In genomic region chr15:99453153-99453900, GRCm38 (mm10) we compare ENCODE assay signal across 23 mouse cellular contexts. TPM values are rescaled to one million over a fixed set of nuclear protein-coding genes. Genes with fewer than 3 reads are reported as not detected.
DNase-seq lines count a peak whose midpoint lies in the region; ATAC-seq and TF ChIP-seq lines count a peak whose summit lies in the region.
"Had no signal": no experiment of that assay in that cellular context is flagged by ENCODE, and none has a peak within 500 bp of the region (broad histone marks: within the 10 kb centered on the region; RNA-seq: fewer than 3 reads in every experiment).

No protein-coding gene starts in this region.

- 0 out of 2 replicates have a peak overlapping the region, but pooled peaks have one; percentile 13 for H3K27ac ChIP-seq in hindbrain, embryonic 10.5 days
- no peak overlapping the region for H3K27ac ChIP-seq in hindbrain, embryonic 16.5 days (ENCODE audit: low read depth, low read length)
- no peak overlapping the region; the same call in 1 of the 2 replicates for H3K27ac ChIP-seq in neural tube, embryonic 12.5 days
- H3K27ac ChIP-seq in neural tube, embryonic 15.5 days (replicated peaks) = no peak overlapping the region
- no peak overlapping the region for H3K27ac ChIP-seq in stomach, postnatal 0 days (replicated peaks)
- H3K27ac ChIP-seq: embryonic facial prominence, embryonic 15.5 days; heart, embryonic 10.5 days; layer of hippocampus, adult 2 months; midbrain, embryonic 15.5 days had no signal

- 74% methylated on average over 11 of the region's 11 CpGs for WGBS in hindbrain, embryonic 10.5 days
- WGBS in hindbrain, embryonic 16.5 days = 71% methylated on average over 11 of the region's 11 CpGs
- 79% methylated on average over 11 of the region's 11 CpGs for WGBS in neural tube, embryonic 12.5 days
- 71% methylated on average over 11 of the region's 11 CpGs for WGBS in neural tube, embryonic 15.5 days
- 76% methylated on average over 11 of the region's 11 CpGs for WGBS in stomach, postnatal 0 days

- TF ChIP-seq CTCF in stomach, postnatal 0 days (IDR thresholded peaks at IDR 0.05; ENCODE audit: low read depth) = no peak

- H3K4me2 ChIP-seq in hindbrain, embryonic 16.5 days (ENCODE audit: low read length) = no peak overlapping the region
- H3K4me2 ChIP-seq in neural tube, embryonic 12.5 days (replicated peaks) = 0 out of 2 replicates have a peak overlapping the region, but pooled peaks have one; percentile 2
- H3K4me2 ChIP-seq in neural tube, embryonic 15.5 days = no peak overlapping the region
- H3K4me2 ChIP-seq in stomach, postnatal 0 days (replicated peaks; ENCODE audit: low read depth) = no peak overlapping the region
- H3K4me2 ChIP-seq: embryonic facial prominence, embryonic 15.5 days; liver, embryonic 11.5 days; lung, embryonic 14.5 days; midbrain, embryonic 15.5 days had no signal

- no peak overlapping the region for H3K9ac ChIP-seq in hindbrain, embryonic 16.5 days (ENCODE audit: low read depth, low read length)
- H3K9ac ChIP-seq in neural tube, embryonic 12.5 days = no peak overlapping the region
- no peak overlapping the region for H3K9ac ChIP-seq in neural tube, embryonic 15.5 days (replicated peaks)
- H3K9ac ChIP-seq in stomach, postnatal 0 days (ENCODE audit: low read length) = no peak overlapping the region
- H3K9ac ChIP-seq: embryonic facial prominence, embryonic 15.5 days; lung, embryonic 14.5 days; midbrain, embryonic 15.5 days had no signal

- peaks cover 68% of the 10 kb centered on the region for H3K36me3 ChIP-seq in hindbrain, embryonic 10.5 days
- no peaks in the 10 kb centered on the region for H3K36me3 ChIP-seq in hindbrain, embryonic 16.5 days (ENCODE audit: control insufficient read depth, insufficient read depth, low read length)
- H3K36me3 ChIP-seq in neural tube, embryonic 12.5 days = peaks cover 7% of the 10 kb centered on the region; the same call in 1 of the 2 replicates
- peaks cover 8% of the 10 kb centered on the region for H3K36me3 ChIP-seq in neural tube, embryonic 15.5 days
- H3K36me3 ChIP-seq in stomach, postnatal 0 days (ENCODE audit: control insufficient read depth, insufficient read depth, low read length) = no peaks in the 10 kb centered on the region
- H3K36me3 ChIP-seq: midbrain, embryonic 15.5 days had no signal

- ATAC-seq in hindbrain, embryonic 16.5 days = no peak
- ATAC-seq in neural tube, embryonic 12.5 days (ENCODE audit: low FRiP score, low read depth) = no peak
- no peak for ATAC-seq in neural tube, embryonic 15.5 days (ENCODE audit: low FRiP score)
- no peak for ATAC-seq in stomach, postnatal 0 days (ENCODE audit: low FRiP score, low TSS enrichment)
- ATAC-seq: forebrain, embryonic 16.5 days; midbrain, embryonic 15.5 days had no signal

- no peak overlapping the region for H3K4me3 ChIP-seq in hindbrain, embryonic 10.5 days
- H3K4me3 ChIP-seq in hindbrain, embryonic 16.5 days (ENCODE audit: low read length) = no peak overlapping the region
- no peak overlapping the region for H3K4me3 ChIP-seq in neural tube, embryonic 12.5 days
- no peak overlapping the region for H3K4me3 ChIP-seq in neural tube, embryonic 15.5 days (replicated peaks)
- no peak overlapping the region for H3K4me3 ChIP-seq in stomach, postnatal 0 days (ENCODE audit: low read depth, low read length)
- H3K4me3 ChIP-seq: embryonic facial prominence, embryonic 15.5 days; heart, embryonic 10.5 days; layer of hippocampus, adult 2 months; megakaryocyte, embryonic 14.5 days; midbrain, embryonic 15.5 days had no signal

- H3K9me3 ChIP-seq in hindbrain, embryonic 10.5 days = no peaks in the 10 kb centered on the region
- no peaks in the 10 kb centered on the region for H3K9me3 ChIP-seq in hindbrain, embryonic 16.5 days (ENCODE audit: control insufficient read depth, low read length)
- H3K9me3 ChIP-seq in neural tube, embryonic 12.5 days = no peaks in the 10 kb centered on the region
- H3K9me3 ChIP-seq in neural tube, embryonic 15.5 days (replicated peaks) = no peaks in the 10 kb centered on the region
- no peaks in the 10 kb centered on the region for H3K9me3 ChIP-seq in stomach, postnatal 0 days (ENCODE audit: control insufficient read depth, low read length)
- H3K9me3 ChIP-seq: embryonic facial prominence, embryonic 15.5 days; heart, embryonic 10.5 days; megakaryocyte, embryonic 14.5 days; midbrain, embryonic 15.5 days had no signal

- no peak for TF ChIP-seq EP300 in stomach, postnatal 0 days (optimal IDR thresholded peaks at IDR 0.05)

- peaks cover 68% of the 10 kb centered on the region for H3K4me1 ChIP-seq in hindbrain, embryonic 10.5 days (replicated peaks)
- peaks cover 39% of the 10 kb centered on the region for H3K4me1 ChIP-seq in hindbrain, embryonic 16.5 days (ENCODE audit: control insufficient read depth, insufficient read depth, low read depth, low read length)
- peaks cover 51% of the 10 kb centered on the region for H3K4me1 ChIP-seq in neural tube, embryonic 12.5 days
- H3K4me1 ChIP-seq in neural tube, embryonic 15.5 days = peaks cover 69% of the 10 kb centered on the region
- no peaks in the 10 kb centered on the region; the same call in 1 of the 2 replicates for H3K4me1 ChIP-seq in stomach, postnatal 0 days (replicated peaks; ENCODE audit: control insufficient read depth, insufficient read depth)

- no peaks in the 10 kb centered on the region for H3K27me3 ChIP-seq in hindbrain, embryonic 10.5 days (ENCODE audit: insufficient read depth, poor library complexity, severe bottlenecking)
- no peaks in the 10 kb centered on the region for H3K27me3 ChIP-seq in hindbrain, embryonic 16.5 days (replicated peaks; ENCODE audit: control insufficient read depth, insufficient read depth, low read length)
- H3K27me3 ChIP-seq in neural tube, embryonic 12.5 days (replicated peaks) = no peaks in the 10 kb centered on the region
- H3K27me3 ChIP-seq in neural tube, embryonic 15.5 days (replicated peaks) = no peaks in the 10 kb centered on the region
- H3K27me3 ChIP-seq in stomach, postnatal 0 days (ENCODE audit: control insufficient read depth, insufficient read depth, low read length) = no peaks in the 10 kb centered on the region
- H3K27me3 ChIP-seq: CH12.LX; embryonic facial prominence, embryonic 15.5 days; midbrain, embryonic 15.5 days had no signal

- DNase-seq in hindbrain, embryonic 10.5 days (ENCODE audit: low spot score) = no peak
- peak; percentile 41 to 71 for DNase-seq in lung, postnatal 4 days
- no peak for DNase-seq in frontal cortex, adult 2 months (ENCODE audit: extremely low spot score in 1 of 2, low spot score in 1 of 2)
- DNase-seq in stomach, postnatal 0 days (ENCODE audit: low spot score) = no peak
- DNase-seq: adrenal gland, postnatal 36 days; cerebellum, adult 18-20 months; cerebellum, postnatal 25 days; kidney, adult 8-10 months; kidney, postnatal 14 days; lung, embryonic 14.5 days; right cerebral cortex, adult 18-20 months; spleen, adult 18-20 months had no signal

RNA-seq across cellular contexts. Expression of gene Nckap5l, which starts 4.2 kb away (rescaled TPM):
- 13.5 and 15.8 TPM in 2 replicates for polyA plus RNA-seq in hindbrain, embryonic 10.5 days (2016; fragmentation: Nextera tagmentation; extraction: Ambion mirVana)
- polyA plus RNA-seq in hindbrain, embryonic 16.5 days (2015; fragmentation: Nextera tagmentation; extraction: Ambion mirVana) = 11.6 and 17.7 TPM in 2 replicates
- 15.4 and 17.2 TPM in 2 replicates for polyA plus RNA-seq in neural tube, embryonic 12.5 days (2016; fragmentation: Nextera tagmentation; extraction: Ambion mirVana)
- polyA plus RNA-seq in neural tube, embryonic 15.5 days (2015; fragmentation: Nextera tagmentation; extraction: Ambion mirVana) = 12.4 and 13.0 TPM in 2 replicates
- 14.4 and 14.6 TPM in 2 replicates for polyA plus RNA-seq in frontal cortex, adult 2 months (2012; rRNA removed)
- 2.1 and 2.4 TPM in 2 replicates for polyA plus RNA-seq in stomach, postnatal 0 days (2015; fragmentation: Nextera tagmentation; extraction: Ambion mirVana)

RNA-seq across cellular contexts. Expression of gene Bcdin3d, which starts 21.2 kb away (rescaled TPM):
- 19.3 and 20.2 TPM in 2 replicates for polyA plus RNA-seq in hindbrain, embryonic 10.5 days (2016; fragmentation: Nextera tagmentation; extraction: Ambion mirVana)
- polyA plus RNA-seq in hindbrain, embryonic 16.5 days (2015; fragmentation: Nextera tagmentation; extraction: Ambion mirVana) = 16.8 and 17.7 TPM in 2 replicates
- polyA plus RNA-seq in neural tube, embryonic 12.5 days (2016; fragmentation: Nextera tagmentation; extraction: Ambion mirVana) = 17.0 and 17.4 TPM in 2 replicates
- polyA plus RNA-seq in neural tube, embryonic 15.5 days (2015; fragmentation: Nextera tagmentation; extraction: Ambion mirVana) = 17.0 and 19.0 TPM in 2 replicates
- polyA plus RNA-seq in frontal cortex, adult 2 months (2012; rRNA removed) = 5.7 and 6.8 TPM in 2 replicates
- 9.3 and 10.4 TPM in 2 replicates for polyA plus RNA-seq in stomach, postnatal 0 days (2015; fragmentation: Nextera tagmentation; extraction: Ambion mirVana)

Comparison
In these comparisons a context has a peak if more than half of its experiments do, and no peak if none do; other contexts are left out.
1. DNase-seq: peak in lung, postnatal 4 days (2 of 2); none in hindbrain, embryonic 10.5 days (single experiment), frontal cortex, adult 2 months (0 of 2) and stomach, postnatal 0 days (single experiment).